In genomic region chr19:46991145-46991544, GRCm38 (mm10) we compare ENCODE assay signal across 8 mouse cellular contexts. TPM values are rescaled to one million over a fixed set of nuclear protein-coding genes. Genes with fewer than 3 reads are reported as not detected.
DNase-seq lines count a peak whose midpoint lies in the region; ATAC-seq and TF ChIP-seq lines count a peak whose summit lies in the region.

No protein-coding gene starts in this region.

- peak; percentile 97 for TF ChIP-seq CTCF in kidney, postnatal 0 days (IDR thresholded peaks at IDR 0.05; ENCODE audit: low read depth)

- 9% methylated on average over 5 of the region's 5 CpGs for WGBS in kidney, postnatal 0 days

- peak; percentile 88 for DNase-seq in ZHBTc4 (ENCODE audit: low read depth, low spot score)
- peak; percentile 91 to 93 for DNase-seq in cerebellum, postnatal 25 days
- DNase-seq in gastrocnemius, postnatal 14 days: peak; percentile 79
- DNase-seq in kidney, postnatal 0 days (ENCODE audit: low spot score): peak; percentile 89
- peak; percentile 78 to 83 for DNase-seq in lung, adult 18-20 months
- peak; percentile 86 for DNase-seq in retina, postnatal 1 day
- peak; percentile 64 to 80 for DNase-seq in urinary bladder, adult 18-20 months (ENCODE audit: low spot score in 2 of 2)

- no peaks in the 10 kb centered on the region for H3K9me3 ChIP-seq in kidney, postnatal 0 days (replicated peaks; ENCODE audit: low read length)

- no peaks in the 10 kb centered on the region for H3K36me3 ChIP-seq in kidney, postnatal 0 days (ENCODE audit: insufficient read depth, low read length)

- intact Hi-C loops in gastrocnemius, postnatal 14 days (cut with DNase I; ENCODE audit: low total_unique reads): loop anchor here (2.0 to 5.0 kb wide), 2 partner anchors 112 to 234 kb away; no protein-coding TSS in a partner anchor

- peak; percentile 74 for ATAC-seq in CD4-positive, CD25-positive, alpha-beta regulatory T cell, adult 4 months
- ATAC-seq in kidney, postnatal 0 days (replicated peaks; ENCODE audit: low FRiP score, low read depth): 0 out of 2 replicates have a peak, but pooled peaks have one; percentile 6

- H3K4me1 ChIP-seq in kidney, postnatal 0 days (replicated peaks; ENCODE audit: insufficient read depth, low read length): peaks cover 14% of the 10 kb centered on the region; the same call in 1 of the 2 replicates

- no peak overlapping the region for H3K9ac ChIP-seq in kidney, postnatal 0 days (ENCODE audit: low read depth, low read length)

- H3K4me3 ChIP-seq in kidney, postnatal 0 days (replicated peaks; ENCODE audit: low read depth, low read length): no peak overlapping the region

- H3K27ac ChIP-seq in kidney, postnatal 0 days: no peak overlapping the region

- no peaks in the 10 kb centered on the region for H3K27me3 ChIP-seq in kidney, postnatal 0 days (ENCODE audit: insufficient read depth, low read length)

- no peak overlapping the region for H3K4me2 ChIP-seq in kidney, postnatal 0 days (ENCODE audit: low read length)

RNA-seq across cellular contexts. Expression of gene Ina, which starts 23.4 kb away (rescaled TPM):
- polyA plus RNA-seq in CD4-positive, CD25-positive, alpha-beta regulatory T cell, adult 4 months (2017; shearing (Covaris generic)): not detected
- total RNA-seq in gastrocnemius, postnatal 14 days (2021): not detected
- polyA plus RNA-seq in kidney, postnatal 0 days (2015; fragmentation: Nextera tagmentation; extraction: Ambion mirVana): 0.05 and 0.24 TPM in 2 replicates

RNA-seq across cellular contexts. Expression of gene Nt5c2, which starts 23.8 kb away (rescaled TPM):
- 10 to 100 TPM; 38.0 to 42.2 TPM for polyA plus RNA-seq in CD4-positive, CD25-positive, alpha-beta regulatory T cell, adult 4 months (2017; shearing (Covaris generic))
- total RNA-seq in gastrocnemius, postnatal 14 days (2021): 10 to 100 TPM; 17.5 to 23.0 TPM
- 68.4 and 87.5 TPM in 2 replicates for polyA plus RNA-seq in kidney, postnatal 0 days (2015; fragmentation: Nextera tagmentation; extraction: Ambion mirVana)

RNA-seq across cellular contexts. Expression of gene Pcgf6, which starts 59.6 kb away (rescaled TPM):
- 1 to 10 TPM; 7.4 to 8.9 TPM for polyA plus RNA-seq in CD4-positive, CD25-positive, alpha-beta regulatory T cell, adult 4 months (2017; shearing (Covaris generic))
- total RNA-seq in gastrocnemius, postnatal 14 days (2021): 1 to 10 TPM; 2.4 to 3.1 TPM
- polyA plus RNA-seq in kidney, postnatal 0 days (2015; fragmentation: Nextera tagmentation; extraction: Ambion mirVana): 19.2 and 20.3 TPM in 2 replicates
